Mouse (Mus musculus): ENCODE data around the gene Npcd. TPM values are rescaled to one million over a fixed set of nuclear protein-coding genes. Genes with fewer than 3 reads are reported as not detected.

Npcd gene
- polyA plus RNA-seq, 1 experiment = 1.2 TPM

- H3K9ac ChIP-seq (ENCODE audit: low read depth, poor library complexity, severe bottlenecking) = peak overlapping the region; percentile 24; the same call in 1 of the 2 replicates
Measured at GRCm38 (mm10) chr15:79878725-79879136, 44.7 kb upstream of the Npcd start.

GRCm38 (mm10) chr15:79875261-79875995 lies 41.4 kb upstream of the Npcd start:
- peaks cover 2% of the 10 kb centered on the region; the same call in 1 of the 2 replicates for H3K9me3 ChIP-seq (replicated peaks; ENCODE audit: control insufficient read depth, insufficient read depth, low read length, poor library complexity, severe bottlenecking)
- H3K4me1 ChIP-seq (ENCODE audit: control insufficient read depth, insufficient read depth, low read length) = peaks cover 11% of the 10 kb centered on the region
- no peak overlapping the region for H3K4me3 ChIP-seq (ENCODE audit: low read depth, low read length)
- no peaks in the 10 kb centered on the region for H3K36me3 ChIP-seq (ENCODE audit: control insufficient read depth, insufficient read depth, low read length, poor library complexity, severe bottlenecking)
- TF ChIP-seq POLR2A (IDR thresholded peaks at IDR 0.05; ENCODE audit: insufficient read depth, low read length) (no peak), EP300 (IDR thresholded peaks at IDR 0.05; ENCODE audit: insufficient read depth, low read depth, low read length) (no peak), CTCF (IDR thresholded peaks at IDR 0.05; ENCODE audit: low read depth, low read length) (no peak)
- H3K27me3 ChIP-seq (ENCODE audit: control insufficient read depth, insufficient read depth, low read length, poor library complexity, severe bottlenecking) = no peaks in the 10 kb centered on the region
- peak overlapping the region; percentile 8 for H3K27ac ChIP-seq (ENCODE audit: insufficient read depth, low read length)
- no peak overlapping the region for H3K9ac ChIP-seq (ENCODE audit: low read depth, poor library complexity, severe bottlenecking)

More at GRCm38 (mm10) chr15:79878725-79879136, 44.7 kb upstream of the Npcd start:
- Histone ChIP-seq H3K27ac (ENCODE audit: insufficient read depth, low read length) (peak overlapping the region; percentile 80), H3K36me3 (ENCODE audit: control insufficient read depth, insufficient read depth, low read length, poor library complexity, severe bottlenecking) (no peaks in the 10 kb centered on the region), H3K9me3 (replicated peaks; ENCODE audit: control insufficient read depth, insufficient read depth, low read length, poor library complexity, severe bottlenecking) (peaks cover 2% of the 10 kb centered on the region; the same call in 1 of the 2 replicates), H3K27me3 (ENCODE audit: control insufficient read depth, insufficient read depth, low read length, poor library complexity, severe bottlenecking) (no peaks in the 10 kb centered on the region), H3K4me1 (ENCODE audit: control insufficient read depth, insufficient read depth, low read length) (peaks cover 12% of the 10 kb centered on the region), H3K4me3 (ENCODE audit: low read depth, low read length) (peak overlapping the region; percentile 45)
- TF ChIP-seq CTCF (IDR thresholded peaks at IDR 0.05; ENCODE audit: low read depth, low read length) (no peak), POLR2A (IDR thresholded peaks at IDR 0.05; ENCODE audit: insufficient read depth, low read length) (no peak), EP300 (IDR thresholded peaks at IDR 0.05; ENCODE audit: insufficient read depth, low read depth, low read length) (no peak)

GRCm38 (mm10) chr15:79873995-79874394 lies 40.0 kb upstream of the Npcd start:
- Histone ChIP-seq H3K4me3 (ENCODE audit: low read depth, low read length) (no peak overlapping the region), H3K4me1 (ENCODE audit: control insufficient read depth, insufficient read depth, low read length) (peaks cover 9% of the 10 kb centered on the region), H3K9me3 (replicated peaks; ENCODE audit: control insufficient read depth, insufficient read depth, low read length, poor library complexity, severe bottlenecking) (peaks cover 6% of the 10 kb centered on the region; the same call in 1 of the 2 replicates), H3K9ac (ENCODE audit: low read depth, poor library complexity, severe bottlenecking) (no peak overlapping the region), H3K36me3 (ENCODE audit: control insufficient read depth, insufficient read depth, low read length, poor library complexity, severe bottlenecking) (no peaks in the 10 kb centered on the region), H3K27me3 (ENCODE audit: control insufficient read depth, insufficient read depth, low read length, poor library complexity, severe bottlenecking) (no peaks in the 10 kb centered on the region), H3K27ac (ENCODE audit: insufficient read depth, low read length) (peak overlapping the region; percentile 48; the same call in 1 of the 2 replicates)
- TF ChIP-seq POLR2A (IDR thresholded peaks at IDR 0.05; ENCODE audit: insufficient read depth, low read length) (no peak), CTCF (IDR thresholded peaks at IDR 0.05; ENCODE audit: low read depth, low read length) (no peak), EP300 (IDR thresholded peaks at IDR 0.05; ENCODE audit: insufficient read depth, low read depth, low read length) (no peak)

GRCm38 (mm10) chr15:79873545-79873944 lies 39.5 kb upstream of the Npcd start:
- Histone ChIP-seq H3K36me3 (ENCODE audit: control insufficient read depth, insufficient read depth, low read length, poor library complexity, severe bottlenecking) (no peaks in the 10 kb centered on the region), H3K9ac (ENCODE audit: low read depth, poor library complexity, severe bottlenecking) (no peak overlapping the region), H3K27me3 (ENCODE audit: control insufficient read depth, insufficient read depth, low read length, poor library complexity, severe bottlenecking) (no peaks in the 10 kb centered on the region), H3K9me3 (replicated peaks; ENCODE audit: control insufficient read depth, insufficient read depth, low read length, poor library complexity, severe bottlenecking) (peaks cover 6% of the 10 kb centered on the region; the same call in 1 of the 2 replicates), H3K4me1 (ENCODE audit: control insufficient read depth, insufficient read depth, low read length) (peaks cover 9% of the 10 kb centered on the region), H3K27ac (ENCODE audit: insufficient read depth, low read length) (0 out of 2 replicates have a peak overlapping the region, but pooled peaks have one; percentile 48), H3K4me3 (ENCODE audit: low read depth, low read length) (no peak overlapping the region)
- TF ChIP-seq CTCF (IDR thresholded peaks at IDR 0.05; ENCODE audit: low read depth, low read length) = no peak
- no peak for TF ChIP-seq EP300 (IDR thresholded peaks at IDR 0.05; ENCODE audit: insufficient read depth, low read depth, low read length)
- no peak for TF ChIP-seq POLR2A (IDR thresholded peaks at IDR 0.05; ENCODE audit: insufficient read depth, low read length)

GRCm38 (mm10) chr15:79867260-79868002 lies 33.4 kb upstream of the Npcd start:
- TF ChIP-seq EP300 (IDR thresholded peaks at IDR 0.05; ENCODE audit: insufficient read depth, low read depth, low read length) (no peak), POLR2A (IDR thresholded peaks at IDR 0.05; ENCODE audit: insufficient read depth, low read length) (no peak), CTCF (IDR thresholded peaks at IDR 0.05; ENCODE audit: low read depth, low read length) (no peak)
- Histone ChIP-seq H3K9ac (ENCODE audit: low read depth, poor library complexity, severe bottlenecking) (no peak overlapping the region), H3K36me3 (ENCODE audit: control insufficient read depth, insufficient read depth, low read length, poor library complexity, severe bottlenecking) (no peaks in the 10 kb centered on the region), H3K4me3 (ENCODE audit: low read depth, low read length) (no peak overlapping the region), H3K9me3 (replicated peaks; ENCODE audit: control insufficient read depth, insufficient read depth, low read length, poor library complexity, severe bottlenecking) (0 out of 2 replicates have a peak, but pooled peaks cover 5% of the 10 kb centered on the region), H3K27ac (ENCODE audit: insufficient read depth, low read length) (no peak overlapping the region), H3K4me1 (ENCODE audit: control insufficient read depth, insufficient read depth, low read length) (no peaks in the 10 kb centered on the region), H3K27me3 (ENCODE audit: control insufficient read depth, insufficient read depth, low read length, poor library complexity, severe bottlenecking) (no peaks in the 10 kb centered on the region)
